In the genomic region with DNA sequence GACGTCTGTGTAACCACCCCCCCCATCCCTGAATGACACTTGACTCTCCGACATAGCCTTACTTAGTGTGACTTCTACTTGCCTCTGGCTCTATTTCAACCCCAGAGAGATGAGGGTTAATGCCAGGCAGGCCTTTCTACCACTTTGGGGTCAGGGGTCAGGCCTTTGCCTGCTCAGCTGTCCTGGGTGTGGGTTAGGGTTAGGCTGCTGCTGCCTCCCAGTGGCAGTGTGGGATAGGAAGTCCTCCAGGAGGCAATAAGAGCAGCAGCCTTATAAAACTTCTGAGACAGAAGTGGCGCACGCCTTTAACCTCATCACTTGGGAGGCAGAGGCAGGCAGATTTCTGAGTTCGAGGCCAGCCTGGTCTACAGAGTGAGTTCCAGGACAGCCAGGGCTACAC, we compare ENCODE assay signal across 15 mouse cellular contexts. TPM values are rescaled to one million over a fixed set of nuclear protein-coding genes. Genes with fewer than 3 reads are reported as not detected.
DNase-seq lines count a peak whose midpoint lies in the region; ATAC-seq and TF ChIP-seq lines count a peak whose summit lies in the region.
"Had no signal": no experiment of that assay in that cellular context is flagged by ENCODE, and none has a peak within 500 bp of the region (broad histone marks: within the 10 kb centered on the region; RNA-seq: fewer than 3 reads in every experiment).

No protein-coding gene starts in this region.

- no peaks in the 10 kb centered on the region for H3K9me3 ChIP-seq in midbrain, postnatal 0 days (ENCODE audit: low read length)
- H3K9me3 ChIP-seq in midbrain, embryonic 16.5 days (replicated peaks; ENCODE audit: control insufficient read depth, low read length, poor library complexity, severe bottlenecking), result no peaks in the 10 kb centered on the region
- no peaks in the 10 kb centered on the region for H3K9me3 ChIP-seq in lung, postnatal 0 days (ENCODE audit: low read length)
- H3K9me3 ChIP-seq: intestine, embryonic 15.5 days; midbrain, embryonic 13.5 days; neural tube, embryonic 13.5 days had no signal

- no peak overlapping the region for H3K4me2 ChIP-seq in midbrain, postnatal 0 days (ENCODE audit: low read depth, low read length, poor library complexity, severe bottlenecking)
- H3K4me2 ChIP-seq in midbrain, embryonic 16.5 days (ENCODE audit: low read length), result no peak overlapping the region
- H3K4me2 ChIP-seq in lung, postnatal 0 days (replicated peaks; ENCODE audit: low read depth, low read length), result no peak overlapping the region
- H3K4me2 ChIP-seq: intestine, embryonic 15.5 days; midbrain, embryonic 13.5 days; neural tube, embryonic 13.5 days had no signal

- intact Hi-C loops in heart, adult 2 months (cut with DNase I), result no loop called here
- intact Hi-C loops in heart, postnatal 14 days (cut with DNase I), result no loop called here

- H3K4me1 ChIP-seq in heart, adult 2 months (ENCODE audit: control insufficient read depth, insufficient read depth, low read length), result no peaks in the 10 kb centered on the region; the same call in 1 of the 2 replicates
- H3K4me1 ChIP-seq in midbrain, postnatal 0 days (ENCODE audit: insufficient read depth, low read length), result peaks cover 3% of the 10 kb centered on the region; the same call in 1 of the 2 replicates
- H3K4me1 ChIP-seq in midbrain, embryonic 16.5 days (ENCODE audit: control insufficient read depth, insufficient read depth, low read length), result peaks cover 11% of the 10 kb centered on the region
- no peaks in the 10 kb centered on the region for H3K4me1 ChIP-seq in lung, postnatal 0 days (ENCODE audit: insufficient read depth, low read depth, low read length)

- H3K27me3 ChIP-seq in heart, adult 2 months (ENCODE audit: control insufficient read depth, insufficient read depth, low read length), result no peaks in the 10 kb centered on the region
- H3K27me3 ChIP-seq in midbrain, postnatal 0 days (ENCODE audit: insufficient read depth, low read length), result no peaks in the 10 kb centered on the region
- H3K27me3 ChIP-seq in midbrain, embryonic 16.5 days (ENCODE audit: control insufficient read depth, insufficient read depth, low read depth, low read length), result no peaks in the 10 kb centered on the region
- no peaks in the 10 kb centered on the region for H3K27me3 ChIP-seq in lung, postnatal 0 days (replicated peaks; ENCODE audit: insufficient read depth, low read length)
- H3K27me3 ChIP-seq: intestine, embryonic 15.5 days; midbrain, embryonic 13.5 days; neural tube, embryonic 13.5 days had no signal

- H3K4me3 ChIP-seq in heart, adult 2 months, result no peak overlapping the region
- H3K4me3 ChIP-seq in midbrain, postnatal 0 days (ENCODE audit: low read depth, low read length), result no peak overlapping the region
- no peak overlapping the region for H3K4me3 ChIP-seq in midbrain, embryonic 16.5 days (ENCODE audit: low read depth, low read length)
- H3K4me3 ChIP-seq in lung, postnatal 0 days (ENCODE audit: low read depth, low read length), result no peak overlapping the region
- H3K4me3 ChIP-seq: intestine, embryonic 15.5 days; midbrain, embryonic 13.5 days; neural tube, embryonic 13.5 days had no signal

- no peaks in the 10 kb centered on the region; the same call in none of the 2 replicates for H3K79me2 ChIP-seq in heart, adult 2 months (replicated peaks; ENCODE audit: control insufficient read depth, insufficient read depth, low read length)

- TF ChIP-seq CTCF in heart, adult 2 months (IDR thresholded peaks at IDR 0.05), result peak; percentile 35; the same call in 1 of the 2 replicates
- peak; percentile 18; the same call in 1 of the 2 replicates for TF ChIP-seq CTCF in midbrain, postnatal 0 days (IDR thresholded peaks at IDR 0.05)
- TF ChIP-seq CTCF in lung, postnatal 0 days (IDR thresholded peaks at IDR 0.05), result peak; percentile 55

- TF ChIP-seq EP300 in heart, adult 2 months (IDR thresholded peaks at IDR 0.05; ENCODE audit: insufficient read depth, low read depth, low read length), result no peak
- TF ChIP-seq EP300 in lung, postnatal 0 days (IDR thresholded peaks at IDR 0.05), result no peak

- TF ChIP-seq POLR2A in heart, adult 2 months (IDR thresholded peaks at IDR 0.05; ENCODE audit: insufficient read depth, low read depth, low read length), result no peak

- H3K36me3 ChIP-seq in heart, adult 2 months (ENCODE audit: control insufficient read depth, insufficient read depth, low read length), result peaks cover 7% of the 10 kb centered on the region
- peaks cover 62% of the 10 kb centered on the region for H3K36me3 ChIP-seq in midbrain, postnatal 0 days (ENCODE audit: insufficient read depth, low read length)
- H3K36me3 ChIP-seq in midbrain, embryonic 16.5 days (ENCODE audit: control insufficient read depth, insufficient read depth, low read length), result peaks cover 39% of the 10 kb centered on the region
- H3K36me3 ChIP-seq in lung, postnatal 0 days (ENCODE audit: insufficient read depth, low read length), result peaks cover 30% of the 10 kb centered on the region; the same call in 1 of the 2 replicates

- H3K9ac ChIP-seq in heart, adult 2 months (ENCODE audit: low read depth, low read length), result no peak overlapping the region
- no peak overlapping the region for H3K9ac ChIP-seq in midbrain, postnatal 0 days (replicated peaks; ENCODE audit: low read length, poor library complexity, severe bottlenecking)
- no peak overlapping the region for H3K9ac ChIP-seq in midbrain, embryonic 16.5 days (ENCODE audit: low read depth, low read length)
- H3K9ac ChIP-seq in lung, postnatal 0 days (replicated peaks; ENCODE audit: low read depth), result no peak overlapping the region
- H3K9ac ChIP-seq: intestine, embryonic 15.5 days; midbrain, embryonic 13.5 days; neural tube, embryonic 13.5 days had no signal

- H3K27ac ChIP-seq in heart, adult 2 months, result no peak overlapping the region
- H3K27ac ChIP-seq in midbrain, postnatal 0 days (ENCODE audit: low read depth, low read length), result no peak overlapping the region
- no peak overlapping the region for H3K27ac ChIP-seq in midbrain, embryonic 16.5 days (ENCODE audit: low read length)
- no peak overlapping the region for H3K27ac ChIP-seq in lung, postnatal 0 days (ENCODE audit: low read length)
- H3K27ac ChIP-seq: intestine, embryonic 15.5 days; midbrain, embryonic 13.5 days; neural tube, embryonic 13.5 days had no signal

- 96% methylated on average over 5 of the region's 5 CpGs for WGBS in heart, adult 2 months
- 91% methylated on average over 5 of the region's 5 CpGs for WGBS in midbrain, postnatal 0 days
- 95% methylated on average over 5 of the region's 5 CpGs for WGBS in midbrain, embryonic 16.5 days
- 84% methylated on average over 5 of the region's 5 CpGs for WGBS in lung, postnatal 0 days

- DNase-seq in heart, adult 2 months, result no peak
- DNase-seq in heart, postnatal 14 days, result no peak
- no peak for DNase-seq in midbrain, postnatal 0 days (ENCODE audit: low spot score)
- peak; percentile 22 for DNase-seq in lung, postnatal 0 days (ENCODE audit: low spot score)
- peak; percentile 51 for DNase-seq in thymus, postnatal 4 days
- DNase-seq: embryo, embryonic 11 days; gastrocnemius, postnatal 10 days; layer of hippocampus, postnatal 36 days; right cerebral cortex, postnatal 14 days had no signal

- ATAC-seq in midbrain, postnatal 0 days (ENCODE audit: low FRiP score), result no peak
- ATAC-seq in midbrain, embryonic 16.5 days, result no peak
- peak; percentile 35 for ATAC-seq in lung, postnatal 0 days
- no peak for ATAC-seq in granulocyte monocyte progenitor cell, adult 5-6 weeks (replicated peaks; ENCODE audit: poor library complexity, severe bottlenecking)
- ATAC-seq in cerebellum, adult (ENCODE audit: insufficient number of reproducible peaks, low FRiP score, low TSS enrichment), result no peak
- ATAC-seq: intestine, embryonic 15.5 days; midbrain, embryonic 13.5 days had no signal

RNA-seq across cellular contexts. Expression of a gene that starts 6.4 kb away (rescaled TPM):
- 1 to 10 TPM; 7.0 to 8.4 TPM for total RNA-seq in heart, adult 2 months (2021)
- polyA plus RNA-seq in heart, adult 2 months (2012; rRNA removed), result 9.4 and 16.0 TPM in 2 replicates
- total RNA-seq in heart, postnatal 14 days (2021), result 1 to 10 TPM; 6.6 to 9.7 TPM
- 112 and 119 TPM in 2 replicates for total RNA-seq in midbrain, postnatal 0 days (2014; rRNA removed)
- 116 and 121 TPM in 2 replicates for polyA plus RNA-seq in midbrain, postnatal 0 days (2015; fragmentation: Nextera tagmentation; extraction: Ambion mirVana)
- polyA plus RNA-seq in midbrain, embryonic 16.5 days (2015; fragmentation: Nextera tagmentation; extraction: Ambion mirVana), result 116 and 133 TPM in 2 replicates
- polyA plus RNA-seq in lung, postnatal 0 days (2015; fragmentation: Nextera tagmentation; extraction: Ambion mirVana), result 10.4 and 11.9 TPM in 2 replicates
- 4.9 and 6.9 TPM in 2 replicates for total RNA-seq in granulocyte monocyte progenitor cell, adult 5-6 weeks (2014; fragmentation: Nextera tagmentation)
- total RNA-seq in granulocyte monocyte progenitor cell, adult 5-6 weeks (2017), result 8.0 and 9.4 TPM in 2 replicates

RNA-seq across cellular contexts. Expression of a gene that starts 6.6 kb away (rescaled TPM):
- 10 to 100 TPM; 34.3 to 38.0 TPM for total RNA-seq in heart, adult 2 months (2021)
- polyA plus RNA-seq in heart, adult 2 months (2012; rRNA removed), result 27.8 and 31.4 TPM in 2 replicates
- total RNA-seq in heart, postnatal 14 days (2021), result 10 to 100 TPM; 40.2 to 44.7 TPM
- 139 and 150 TPM in 2 replicates for total RNA-seq in midbrain, postnatal 0 days (2014; rRNA removed)
- 71.7 and 75.7 TPM in 2 replicates for polyA plus RNA-seq in midbrain, postnatal 0 days (2015; fragmentation: Nextera tagmentation; extraction: Ambion mirVana)
- 104 TPM in 2 replicates for polyA plus RNA-seq in midbrain, embryonic 16.5 days (2015; fragmentation: Nextera tagmentation; extraction: Ambion mirVana)
- 12.3 and 13.6 TPM in 2 replicates for polyA plus RNA-seq in lung, postnatal 0 days (2015; fragmentation: Nextera tagmentation; extraction: Ambion mirVana)
- 62.5 and 68.0 TPM in 2 replicates for total RNA-seq in granulocyte monocyte progenitor cell, adult 5-6 weeks (2014; fragmentation: Nextera tagmentation)
- total RNA-seq in granulocyte monocyte progenitor cell, adult 5-6 weeks (2017), result 26.0 and 56.4 TPM in 2 replicates

RNA-seq across cellular contexts. Expression of a gene that starts 28.5 kb away (rescaled TPM):
- total RNA-seq in heart, adult 2 months (2021), result 10 to 100 TPM; 49.6 to 51.6 TPM
- polyA plus RNA-seq in heart, adult 2 months (2012; rRNA removed), result 111 and 128 TPM in 2 replicates
- total RNA-seq in heart, postnatal 14 days (2021), result 10 to 100 TPM; 46.4 to 55.4 TPM
- 15.1 and 18.0 TPM in 2 replicates for total RNA-seq in midbrain, postnatal 0 days (2014; rRNA removed)
- polyA plus RNA-seq in midbrain, postnatal 0 days (2015; fragmentation: Nextera tagmentation; extraction: Ambion mirVana), result 9.2 and 9.3 TPM in 2 replicates
- 6.8 and 9.2 TPM in 2 replicates for polyA plus RNA-seq in midbrain, embryonic 16.5 days (2015; fragmentation: Nextera tagmentation; extraction: Ambion mirVana)
- polyA plus RNA-seq in lung, postnatal 0 days (2015; fragmentation: Nextera tagmentation; extraction: Ambion mirVana), result 4.0 and 4.3 TPM in 2 replicates
- total RNA-seq in granulocyte monocyte progenitor cell, adult 5-6 weeks (2014; fragmentation: Nextera tagmentation), result 3.2 and 5.5 TPM in 2 replicates
- 0.62 and 1.2 TPM in 2 replicates for total RNA-seq in granulocyte monocyte progenitor cell, adult 5-6 weeks (2017)

RNA-seq across cellular contexts. Expression of a gene that starts 42.0 kb away (rescaled TPM):
- 1 to 10 TPM; 7.2 to 8.3 TPM for total RNA-seq in heart, adult 2 months (2021)
- 13.6 and 14.9 TPM in 2 replicates for polyA plus RNA-seq in heart, adult 2 months (2012; rRNA removed)
- total RNA-seq in heart, postnatal 14 days (2021), result 10 to 100 TPM; 16.6 to 18.0 TPM
- 36.4 and 49.7 TPM in 2 replicates for total RNA-seq in midbrain, postnatal 0 days (2014; rRNA removed)
- polyA plus RNA-seq in midbrain, postnatal 0 days (2015; fragmentation: Nextera tagmentation; extraction: Ambion mirVana), result 13.8 and 18.3 TPM in 2 replicates
- 26.3 and 29.9 TPM in 2 replicates for polyA plus RNA-seq in midbrain, embryonic 16.5 days (2015; fragmentation: Nextera tagmentation; extraction: Ambion mirVana)
- polyA plus RNA-seq in lung, postnatal 0 days (2015; fragmentation: Nextera tagmentation; extraction: Ambion mirVana), result 54.1 and 61.1 TPM in 2 replicates
- total RNA-seq in granulocyte monocyte progenitor cell, adult 5-6 weeks (2014; fragmentation: Nextera tagmentation), result 5.4 and 12.3 TPM in 2 replicates
- total RNA-seq in granulocyte monocyte progenitor cell, adult 5-6 weeks (2017), result 6.5 and 12.3 TPM in 2 replicates

Comparison
In these comparisons a context has a peak if more than half of its experiments do, and no peak if none do; other contexts are left out.
1. DNase-seq: peak in lung, postnatal 0 days (single experiment) and thymus, postnatal 4 days (single experiment); none in heart, adult 2 months (0 of 2), heart, postnatal 14 days (0 of 2) and midbrain, postnatal 0 days (single experiment).
2. RNA of a gene that starts 6.4 kb away (total RNA-seq): 112 to 119 TPM in midbrain, postnatal 0 days; 6.6 to 9.7 TPM in heart, postnatal 14 days, 4.9 to 9.4 TPM in granulocyte monocyte progenitor cell, adult 5-6 weeks and 7.0 to 8.4 TPM in heart, adult 2 months; every median in the first group is over 10 times any median in the second.
3. Peak in every context shown above with its lines, with median percentiles within 50 percentile points of each other: CTCF ChIP-seq.